Mouse (Mus musculus) forebrain, embryonic 15.5 days (tissue): Measurements from ENCODE around the gene Hint2. TPM values are rescaled to one million over a fixed set of nuclear protein-coding genes. Genes with fewer than 3 reads are reported as not detected.

ENCODE experiments used
- ATAC-seq: fragments of 200-750 bp; cut with Nextera tagmentation; replicated peaks from 2 replicates; pipeline ENCODE4 v1.8.0; 2017; ENCODE audit warnings: mild to moderate bottlenecking, moderate TSS enrichment, moderate library complexity
- H3K27ac ChIP-seq: fragments of 300-500 bp; sonication (generic); replicated peaks from 2 replicates; pipeline ENCODE4 v1.5.1; 2015; ENCODE audit warnings: mild to moderate bottlenecking, inconsistent platforms
- H3K27me3 ChIP-seq: fragments of 300-500 bp; sonication (generic); 2 replicates; pipeline ENCODE4 v1.6.1; 2015; ENCODE audit warnings: inconsistent platforms
- H3K36me3 ChIP-seq: fragments of 300-500 bp; sonication (generic); 2 replicates; pipeline ENCODE4 v1.6.1; 2015; ENCODE audit warnings: mild to moderate bottlenecking, inconsistent platforms
- H3K4me1 ChIP-seq: fragments of 300-500 bp; sonication (generic); 2 replicates; pipeline ENCODE4 v1.6.1; 2015; ENCODE audit warnings: inconsistent platforms
- H3K4me2 ChIP-seq: fragments of 300-500 bp; sonication (generic); replicated peaks from 2 replicates; pipeline ENCODE4 v1.6.1; 2015; ENCODE audit warnings: mild to moderate bottlenecking, inconsistent platforms
- H3K4me3 ChIP-seq: fragments of 300-500 bp; sonication (generic); 2 replicates; pipeline ENCODE4 v1.5.1; 2015; ENCODE audit warnings: mild to moderate bottlenecking, inconsistent platforms
- H3K9ac ChIP-seq: fragments of 300-500 bp; sonication (generic); replicated peaks from 2 replicates; pipeline ENCODE4 v1.6.1; 2015; ENCODE audit warnings: mild to moderate bottlenecking, inconsistent platforms
- H3K9me3 ChIP-seq: fragments of 300-500 bp; sonication (generic); 2 replicates; pipeline ENCODE4 v1.6.1; 2016; ENCODE audit warnings: inconsistent platforms
- WGBS: fragments of 180-500 bp; shearing (Covaris S2); methylation state at CpG from one replicate; pipeline ENCODE4 v1.1.7; 2015; ENCODE audit warnings: mixed read lengths; 5-methylcytosine and 5-hydroxymethylcytosine counted together
- polyA plus RNA-seq: library from polyadenylated mRNA; unstranded; fragments of >200 nt; fragmentation: Nextera tagmentation; extraction: Ambion mirVana; gene quantifications from 2 replicates; pipeline ENCODE4 v1.2.1, GENCODE M21; 2015

The Hint2 gene
- polyA plus RNA-seq, 1 experiment from 2014 or later, result 65.5 TPM

GRCm38 (mm10) chr4:43649783-43650182, 6.5 kb downstream of the Hint2 start:
- no peaks in the 10 kb centered on the region for H3K27me3 ChIP-seq
- no peak overlapping the region for H3K4me3 ChIP-seq
- peaks cover 12% of the 10 kb centered on the region for H3K36me3 ChIP-seq
- peaks cover 9% of the 10 kb centered on the region for H3K4me1 ChIP-seq
- H3K27ac ChIP-seq, result no peak overlapping the region
- no peaks in the 10 kb centered on the region for H3K9me3 ChIP-seq
- H3K4me2 ChIP-seq, result no peak overlapping the region
- no peak overlapping the region for H3K9ac ChIP-seq
- WGBS, result 99% methylated on average over 3 of the region's 3 CpGs
- no peak for ATAC-seq

- Histone ChIP-seq H3K36me3 (peaks cover 2% of the 10 kb centered on the region; the same call in 1 of the 2 replicates), H3K27ac (no peak overlapping the region), H3K4me2 (no peak overlapping the region), H3K4me3 (no peak overlapping the region), H3K27me3 (no peaks in the 10 kb centered on the region), H3K9ac (no peak overlapping the region), H3K9me3 (no peaks in the 10 kb centered on the region), H3K4me1 (no peaks in the 10 kb centered on the region)
- no peak for ATAC-seq
- 88% methylated on average over 6 of the region's 6 CpGs for WGBS
Observed at GRCm38 (mm10) chr4:43640491-43640890, 15.8 kb downstream of the Hint2 start.

- no peak overlapping the region for H3K4me3 ChIP-seq
- H3K9me3 ChIP-seq, result no peaks in the 10 kb centered on the region
- H3K27me3 ChIP-seq, result no peaks in the 10 kb centered on the region
- no peaks in the 10 kb centered on the region for H3K4me1 ChIP-seq
- no peak for ATAC-seq
- WGBS, result 74% methylated on average over 9 of the region's 9 CpGs
- H3K9ac ChIP-seq, result no peak overlapping the region
- H3K36me3 ChIP-seq, result peaks cover 2% of the 10 kb centered on the region; the same call in 1 of the 2 replicates
- H3K4me2 ChIP-seq, result no peak overlapping the region
- H3K27ac ChIP-seq, result no peak overlapping the region
Observed at GRCm38 (mm10) chr4:43640076-43640475, 16.2 kb downstream of the Hint2 start.

GRCm38 (mm10) chr4:43636751-43637150, 19.5 kb downstream of the Hint2 start:
- Histone ChIP-seq H3K9me3 (no peaks in the 10 kb centered on the region), H3K4me3 (no peak overlapping the region), H3K27me3 (no peaks in the 10 kb centered on the region), H3K4me1 (peaks cover 16% of the 10 kb centered on the region), H3K36me3 (no peaks in the 10 kb centered on the region), H3K9ac (no peak overlapping the region), H3K27ac (no peak overlapping the region), H3K4me2 (no peak overlapping the region)
- 57% methylated on average over 6 of the region's 6 CpGs for WGBS
- ATAC-seq, result no peak

GRCm38 (mm10) chr4:43634621-43635374, 21.5 kb downstream of the Hint2 start:
- no peak overlapping the region for H3K4me2 ChIP-seq
- no peak for ATAC-seq
- no peaks in the 10 kb centered on the region for H3K9me3 ChIP-seq
- 89% methylated on average over 7 of the region's 7 CpGs for WGBS
- H3K36me3 ChIP-seq, result no peaks in the 10 kb centered on the region
- H3K27me3 ChIP-seq, result no peaks in the 10 kb centered on the region
- no peak overlapping the region for H3K4me3 ChIP-seq
- H3K9ac ChIP-seq, result no peak overlapping the region
- H3K4me1 ChIP-seq, result peaks cover 29% of the 10 kb centered on the region
- H3K27ac ChIP-seq, result no peak overlapping the region

- Histone ChIP-seq H3K27me3 (no peaks in the 10 kb centered on the region), H3K27ac (no peak overlapping the region), H3K9me3 (no peaks in the 10 kb centered on the region), H3K4me3 (no peak overlapping the region), H3K4me2 (no peak overlapping the region), H3K36me3 (no peaks in the 10 kb centered on the region), H3K4me1 (peaks cover 29% of the 10 kb centered on the region), H3K9ac (no peak overlapping the region)
- WGBS, result 94% methylated on average over 2 of the region's 2 CpGs
- ATAC-seq, result no peak
Observed at GRCm38 (mm10) chr4:43633736-43634135, 22.5 kb downstream of the Hint2 start.

GRCm38 (mm10) chr4:43633296-43633695, 23.0 kb downstream of the Hint2 start:
- WGBS, result 84% methylated on average over 8 of the region's 8 CpGs
- H3K9ac ChIP-seq, result no peak overlapping the region
- no peak overlapping the region for H3K27ac ChIP-seq
- H3K4me1 ChIP-seq, result peaks cover 29% of the 10 kb centered on the region
- no peaks in the 10 kb centered on the region for H3K9me3 ChIP-seq
- ATAC-seq, result no peak
- no peaks in the 10 kb centered on the region for H3K36me3 ChIP-seq
- peak overlapping the region; percentile 86; the same call in 1 of the 2 replicates for H3K4me2 ChIP-seq
- no peaks in the 10 kb centered on the region for H3K27me3 ChIP-seq
- H3K4me3 ChIP-seq, result no peak overlapping the region

GRCm38 (mm10) chr4:43631956-43632920, 24.0 kb downstream of the Hint2 start:
- Histone ChIP-seq H3K36me3 (no peaks in the 10 kb centered on the region), H3K9me3 (no peaks in the 10 kb centered on the region), H3K4me3 (peak overlapping the region; percentile 71), H3K9ac (peak overlapping the region; percentile 96), H3K4me1 (peaks cover 29% of the 10 kb centered on the region), H3K4me2 (peak overlapping the region; percentile 86), H3K27ac (peak overlapping the region; percentile 82), H3K27me3 (no peaks in the 10 kb centered on the region)
- peak; percentile 6; the same call in 1 of the 2 replicates for ATAC-seq
- 48% methylated on average over 42 of the region's 42 CpGs for WGBS

GRCm38 (mm10) chr4:43631046-43631955, 25.0 kb downstream of the Hint2 start, which contains the start of gene Npr2:
Gene Npr2, plus strand, starts transcription at chr4:43631935.
- no peaks in the 10 kb centered on the region for H3K9me3 ChIP-seq

GRCm38 (mm10) chr4:43630671-43631045, 25.6 kb downstream of the Hint2 start:
- peaks cover 29% of the 10 kb centered on the region for H3K4me1 ChIP-seq
- 0 out of 2 replicates have a peak, but pooled peaks cover 3% of the 10 kb centered on the region for H3K9me3 ChIP-seq
- 14% methylated on average over 5 of the region's 5 CpGs for WGBS
- no peaks in the 10 kb centered on the region for H3K27me3 ChIP-seq
- peak overlapping the region; percentile 71 for H3K4me3 ChIP-seq
- no peaks in the 10 kb centered on the region for H3K36me3 ChIP-seq
- peak overlapping the region; percentile 96 for H3K9ac ChIP-seq
- peak; percentile 46 for ATAC-seq
- peak overlapping the region; percentile 82 for H3K27ac ChIP-seq
- H3K4me2 ChIP-seq, result peak overlapping the region; percentile 86

More at GRCm38 (mm10) chr4:43631046-43631955, 25.0 kb downstream of the Hint2 start, which contains the start of gene Npr2:
- Histone ChIP-seq H3K36me3 (no peaks in the 10 kb centered on the region), H3K4me3 (peak within 1 kb of the TSS; percentile 71), H3K4me1 (peaks cover 29% of the 10 kb centered on the region), H3K27me3 (no peaks in the 10 kb centered on the region), H3K4me2 (peak within 1 kb of the TSS; percentile 86), H3K27ac (peak within 1 kb of the TSS; percentile 82), H3K9ac (peak within 1 kb of the TSS; percentile 96)
- 2% methylated on average over 28 of the region's 70 CpGs for WGBS
- peak; percentile 66 for ATAC-seq

- peak overlapping the region; percentile 82 for H3K27ac ChIP-seq
- H3K9me3 ChIP-seq, result peaks cover 8% of the 10 kb centered on the region; the same call in 1 of the 2 replicates
- H3K27me3 ChIP-seq, result no peaks in the 10 kb centered on the region
- H3K9ac ChIP-seq, result 0 out of 2 replicates have a peak overlapping the region, but pooled peaks have one; percentile 22
- H3K4me1 ChIP-seq, result peaks cover 29% of the 10 kb centered on the region
- H3K36me3 ChIP-seq, result no peaks in the 10 kb centered on the region
- peak overlapping the region; percentile 86 for H3K4me2 ChIP-seq
- 2% methylated on average over 5 of the region's 5 CpGs for WGBS
- H3K4me3 ChIP-seq, result no peak overlapping the region
- ATAC-seq, result peak; percentile 75
Observed at GRCm38 (mm10) chr4:43630030-43630581, 26.2 kb downstream of the Hint2 start.
